ENCODE assay signal across 1 mouse cellular context in the genomic region with DNA sequence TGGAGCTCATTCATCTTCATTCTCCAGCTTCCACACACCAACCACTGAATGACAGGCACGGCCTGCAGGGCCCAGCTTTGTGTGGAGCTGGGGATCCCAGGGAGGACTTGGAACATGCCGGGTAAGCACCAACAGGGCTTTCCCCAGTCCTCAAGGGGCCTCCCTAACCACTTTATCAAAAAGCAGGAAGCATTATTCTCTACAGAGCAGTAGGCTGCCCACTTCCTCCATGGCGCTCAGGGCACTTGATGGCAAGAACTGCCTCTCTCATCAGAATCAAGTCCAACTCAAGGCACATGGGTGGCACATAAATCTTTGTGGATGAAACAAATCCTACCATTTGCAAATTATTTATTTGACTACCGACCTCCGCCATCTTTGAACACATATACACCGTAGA.
TF ChIP-seq lines count a peak whose summit lies in the region.

No protein-coding gene starts in this region.

TF ChIP-seq in CH12.LX, 34 proteins besides CTCF, POLR2A, EP300 and RAD21 (continued from another document):
- no peak for TF ChIP-seq USF1 (IDR thresholded peaks at IDR 0.05; ENCODE audit: low read depth, low read length)
- TF ChIP-seq ELF1 (IDR thresholded peaks at IDR 0.05; ENCODE audit: low read depth, low read length), result no peak
